Mouse (Mus musculus): Measurements from ENCODE around the gene Gtf2f2.

- no peak for TF ChIP-seq ZNF384 (IDR thresholded peaks at IDR 0.05; ENCODE audit: low read depth, low read length)
- no peak for TF ChIP-seq NRF1 (IDR thresholded peaks at IDR 0.05; ENCODE audit: insufficient read depth, low read depth, low read length, poor library complexity, severe bottlenecking)
- TF ChIP-seq CTCF (IDR thresholded peaks at IDR 0.05 in 2 of 3, conservative IDR thresholded peaks at IDR 0.05 in 1 of 3; ENCODE audit: control insufficient read depth in 1 of 3, insufficient read depth in 1 of 3, low read depth in 2 of 3, low read length in 3 of 3, poor library complexity in 1 of 3, severe bottlenecking in 1 of 3) = no peak
- no peak for TF ChIP-seq TAL1 (IDR thresholded peaks at IDR 0.05; ENCODE audit: low read length)
- TF ChIP-seq EP300 (IDR thresholded peaks at IDR 0.05; ENCODE audit: low read depth in 1 of 2, low read length in 2 of 2) = no peak
Observed at GRCm38 (mm10) chr14:75937714-75938113, 73.0 kb downstream of the Gtf2f2 start.

Data from MEL (cell line).